Comparison of ENCODE assay signal across 8 mouse cellular contexts in the genomic region with DNA sequence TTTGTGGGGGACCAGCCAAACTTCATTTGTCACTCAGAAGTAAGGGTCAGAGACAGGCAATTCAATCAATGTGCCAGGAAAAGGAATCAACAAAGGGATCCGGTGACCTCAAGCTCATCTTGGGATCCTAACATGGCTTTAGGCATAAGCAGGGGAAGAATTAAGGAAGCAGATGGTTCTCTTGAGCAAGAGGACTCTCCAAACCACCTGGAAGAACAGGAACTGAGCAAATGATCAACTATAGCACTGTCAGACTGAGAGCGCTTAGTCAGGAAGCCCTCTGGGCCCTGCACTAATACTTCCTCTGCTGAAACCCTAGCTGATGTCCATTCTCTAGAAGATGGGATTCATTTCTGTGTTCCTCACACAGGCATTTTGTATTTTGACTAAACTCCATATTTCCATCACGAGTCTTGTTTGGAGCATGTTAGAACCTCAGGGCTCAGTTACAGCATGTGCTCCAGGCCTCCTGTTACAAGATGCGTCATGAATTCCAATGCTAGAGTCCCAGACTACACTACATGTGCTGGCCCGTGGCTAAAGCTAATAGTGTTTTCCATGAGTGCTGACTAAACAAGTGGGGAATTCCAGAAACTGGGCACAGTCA. TPM values are rescaled to one million over a fixed set of nuclear protein-coding genes. Genes with fewer than 3 reads are reported as not detected.
DNase-seq lines count a peak whose midpoint lies in the region; ATAC-seq and TF ChIP-seq lines count a peak whose summit lies in the region.

No protein-coding gene starts in this region.

- no peak for ATAC-seq in liver, embryonic 11.5 days (replicated peaks; ENCODE audit: low FRiP score)
- no peak for ATAC-seq in erythroid progenitor cell, adult 5-6 weeks (replicated peaks; ENCODE audit: low FRiP score, poor library complexity, severe bottlenecking)
- ATAC-seq in midbrain, postnatal 0 days (ENCODE audit: low FRiP score): no peak

- no peak for TF ChIP-seq CTCF in liver, adult 2 months (IDR thresholded peaks at IDR 0.05; ENCODE audit: low read depth, low read length)
- TF ChIP-seq CTCF in embryonic fibroblast, embryonic 13.5 days (IDR thresholded peaks at IDR 0.05; ENCODE audit: borderline replicate concordance, insufficient read depth, low read length): no peak
- no peak for TF ChIP-seq CTCF in olfactory bulb, adult 2 months (IDR thresholded peaks at IDR 0.05; ENCODE audit: insufficient read depth, low read depth, low read length)
- no peak for TF ChIP-seq CTCF in midbrain, postnatal 0 days (IDR thresholded peaks at IDR 0.05)

- peak; percentile 83 for DNase-seq in liver, adult 2 months (ENCODE audit: extremely low read depth, low read depth, low spot score)
- no peak for DNase-seq in liver
- DNase-seq in liver, embryonic 11.5 days (ENCODE audit: low spot score): no peak
- DNase-seq in midbrain, postnatal 0 days (ENCODE audit: low spot score): no peak
- no peak for DNase-seq in urinary bladder, postnatal 25 days (ENCODE audit: low spot score)

- H3K4me1 ChIP-seq in liver, adult 2 months (ENCODE audit: control insufficient read depth, insufficient read depth, low read length): peaks cover 39% of the 10 kb centered on the region
- peaks cover 16% of the 10 kb centered on the region for H3K4me1 ChIP-seq in embryonic fibroblast, embryonic 13.5 days (ENCODE audit: control insufficient read depth, insufficient read depth, low read length)
- H3K4me1 ChIP-seq in liver, embryonic 11.5 days (replicated peaks; ENCODE audit: control insufficient read depth, insufficient read depth, low read length): peaks cover 41% of the 10 kb centered on the region
- peaks cover 4% of the 10 kb centered on the region; the same call in 1 of the 2 replicates for H3K4me1 ChIP-seq in olfactory bulb, adult 2 months (ENCODE audit: control insufficient read depth, insufficient read depth, low read length)
- no peaks in the 10 kb centered on the region for H3K4me1 ChIP-seq in midbrain, postnatal 0 days (ENCODE audit: insufficient read depth, low read length)

- no peaks in the 10 kb centered on the region for H3K9me3 ChIP-seq in liver, embryonic 11.5 days (ENCODE audit: control insufficient read depth, low read length)
- no peaks in the 10 kb centered on the region for H3K9me3 ChIP-seq in midbrain, postnatal 0 days (ENCODE audit: low read length)

- peak overlapping the region; percentile 100 for H3K27ac ChIP-seq in liver, adult 2 months (replicated peaks; ENCODE audit: insufficient read depth, low read depth, low read length)
- H3K27ac ChIP-seq in embryonic fibroblast, embryonic 13.5 days (ENCODE audit: insufficient read depth, low read length): peak overlapping the region; percentile 100
- peak overlapping the region; percentile 68; the same call in 1 of the 2 replicates for H3K27ac ChIP-seq in liver, embryonic 11.5 days (ENCODE audit: low read depth, low read length)
- H3K27ac ChIP-seq in olfactory bulb, adult 2 months (ENCODE audit: insufficient read depth, low read depth, low read length): peak overlapping the region; percentile 19; the same call in 1 of the 2 replicates
- no peak overlapping the region for H3K27ac ChIP-seq in midbrain, postnatal 0 days (ENCODE audit: low read depth, low read length)

- H3K4me2 ChIP-seq in liver, embryonic 11.5 days: peak overlapping the region; percentile 27
- no peak overlapping the region for H3K4me2 ChIP-seq in midbrain, postnatal 0 days (ENCODE audit: low read depth, low read length, poor library complexity, severe bottlenecking)

- H3K4me3 ChIP-seq in liver, adult 2 months (ENCODE audit: insufficient read depth, low read depth, low read length): peak overlapping the region; percentile 58
- H3K4me3 ChIP-seq in embryonic fibroblast, embryonic 13.5 days (ENCODE audit: insufficient read depth, low read length): no peak overlapping the region
- no peak overlapping the region for H3K4me3 ChIP-seq in liver, embryonic 11.5 days (ENCODE audit: low read depth, low read length)
- H3K4me3 ChIP-seq in olfactory bulb, adult 2 months (ENCODE audit: insufficient read depth, low read depth, low read length): no peak overlapping the region
- H3K4me3 ChIP-seq in midbrain, postnatal 0 days (ENCODE audit: low read depth, low read length): no peak overlapping the region

- WGBS in liver, adult 2 months: 4% methylated on average over 5 of the region's 5 CpGs
- 63% methylated on average over 5 of the region's 5 CpGs for WGBS in liver, embryonic 11.5 days
- 90% methylated on average over 5 of the region's 5 CpGs for WGBS in olfactory bulb, adult 2 months
- WGBS in midbrain, postnatal 0 days: 82% methylated on average over 5 of the region's 5 CpGs

- peaks cover 29% of the 10 kb centered on the region for H3K79me2 ChIP-seq in liver, adult 2 months (ENCODE audit: control insufficient read depth, insufficient read depth, low read length)

- H3K36me3 ChIP-seq in liver, adult 2 months (ENCODE audit: control insufficient read depth, insufficient read depth, low read length): peaks cover 15% of the 10 kb centered on the region
- H3K36me3 ChIP-seq in liver, embryonic 11.5 days (ENCODE audit: control insufficient read depth, insufficient read depth, low read length): no peaks in the 10 kb centered on the region
- H3K36me3 ChIP-seq in midbrain, postnatal 0 days (ENCODE audit: insufficient read depth, low read length): no peaks in the 10 kb centered on the region

- H3K27me3 ChIP-seq in liver, adult 2 months (ENCODE audit: control insufficient read depth, insufficient read depth, low read length): no peaks in the 10 kb centered on the region
- H3K27me3 ChIP-seq in liver, embryonic 11.5 days (replicated peaks; ENCODE audit: control insufficient read depth, insufficient read depth, low read length): no peaks in the 10 kb centered on the region
- H3K27me3 ChIP-seq in midbrain, postnatal 0 days (ENCODE audit: insufficient read depth, low read length): no peaks in the 10 kb centered on the region

- no peak for TF ChIP-seq POLR2A in liver, adult 2 months (IDR thresholded peaks at IDR 0.05; ENCODE audit: extremely low read depth, insufficient read depth, low read length)
- no peak for TF ChIP-seq POLR2A in embryonic fibroblast, embryonic 13.5 days (IDR thresholded peaks at IDR 0.05; ENCODE audit: low read depth, low read length)
- no peak for TF ChIP-seq POLR2A in olfactory bulb, adult 2 months (IDR thresholded peaks at IDR 0.05; ENCODE audit: insufficient read depth, low read depth, low read length)

- H3K9ac ChIP-seq in liver, adult 2 months (ENCODE audit: low read depth, low read length): peak overlapping the region; percentile 72
- no peak overlapping the region for H3K9ac ChIP-seq in liver, embryonic 11.5 days (ENCODE audit: low read depth, low read length)
- no peak overlapping the region for H3K9ac ChIP-seq in midbrain, postnatal 0 days (replicated peaks; ENCODE audit: low read length, poor library complexity, severe bottlenecking)

RNA-seq across cellular contexts. Expression of a gene that starts 39.3 kb away (rescaled TPM):
- 0.74 and 1.1 TPM in 2 replicates for total RNA-seq in liver, adult 2 months (2014; rRNA removed)
- polyA plus RNA-seq in liver, adult 2 months (2012; rRNA removed): 0.15 TPM in 1 of 2 replicates, not detected in the other
- not detected in 2 replicates for polyA plus RNA-seq in embryonic fibroblast, embryonic 13.5 days (2011; ENCODE audit: insufficient read length, low read depth, missing spikeins)
- polyA plus RNA-seq in liver, embryonic 11.5 days (2014; fragmentation: Nextera tagmentation; extraction: Ambion mirVana): 0.96 and 1.1 TPM in 2 replicates
- not detected in 2 replicates for polyA plus RNA-seq in olfactory bulb, adult 2 months (2012; ENCODE audit: insufficient read depth, insufficient read length, low replicate concordance, missing spikeins)
- total RNA-seq in erythroid progenitor cell, adult 5-6 weeks (2015; ENCODE audit: low replicate concordance): 24.3 and 26.3 TPM in 2 replicates
- 10.1 and 13.2 TPM in 2 replicates for total RNA-seq in erythroid progenitor cell, adult 5-6 weeks (2017; ENCODE audit: low replicate concordance)
- total RNA-seq in midbrain, postnatal 0 days (2014; rRNA removed): not detected in 2 replicates
- polyA plus RNA-seq in midbrain, postnatal 0 days (2015; fragmentation: Nextera tagmentation; extraction: Ambion mirVana): not detected in 2 replicates

RNA-seq across cellular contexts. Expression of a gene that starts 55.5 kb away (rescaled TPM):
- 521 and 532 TPM in 2 replicates for total RNA-seq in liver, adult 2 months (2014; rRNA removed)
- 124 and 141 TPM in 2 replicates for polyA plus RNA-seq in liver, adult 2 months (2012; rRNA removed)
- polyA plus RNA-seq in embryonic fibroblast, embryonic 13.5 days (2011; ENCODE audit: insufficient read length, low read depth, missing spikeins): 45.1 and 55.3 TPM in 2 replicates
- polyA plus RNA-seq in liver, embryonic 11.5 days (2014; fragmentation: Nextera tagmentation; extraction: Ambion mirVana): not detected in 2 replicates
- polyA plus RNA-seq in olfactory bulb, adult 2 months (2012; ENCODE audit: insufficient read depth, insufficient read length, low replicate concordance, missing spikeins): not detected in 2 replicates
- 2.5 and 14.3 TPM in 2 replicates for total RNA-seq in erythroid progenitor cell, adult 5-6 weeks (2015; ENCODE audit: low replicate concordance)
- total RNA-seq in erythroid progenitor cell, adult 5-6 weeks (2017; ENCODE audit: low replicate concordance): 31.2 and 44.5 TPM in 2 replicates
- 11.0 and 12.9 TPM in 2 replicates for total RNA-seq in midbrain, postnatal 0 days (2014; rRNA removed)
- 0.13 TPM in 1 of 2 replicates, not detected in the other for polyA plus RNA-seq in midbrain, postnatal 0 days (2015; fragmentation: Nextera tagmentation; extraction: Ambion mirVana)

Comparison
In these comparisons a context has a peak if more than half of its experiments do, and no peak if none do; other contexts are left out.
1. RNA of a gene that starts 55.5 kb away (polyA plus RNA-seq): 124 to 141 TPM in liver, adult 2 months, not detected in olfactory bulb, adult 2 months and 45.1 to 55.3 TPM in embryonic fibroblast, embryonic 13.5 days; not detected in liver, embryonic 11.5 days and 0.13 TPM in midbrain, postnatal 0 days; every median in the first group is over 10 times any median in the second.
2. RNA of a gene that starts 39.3 kb away (polyA plus RNA-seq): not detected in olfactory bulb, adult 2 months; 0.96 to 1.1 TPM in liver, embryonic 11.5 days, 0.15 TPM in liver, adult 2 months, not detected in embryonic fibroblast, embryonic 13.5 days and not detected in midbrain, postnatal 0 days; every median in the first group is over 10 times any median in the second.